Mouse (Mus musculus): ENCODE results near the gene Mall. TPM values are rescaled to one million over a fixed set of nuclear protein-coding genes. Genes with fewer than 3 reads are reported as not detected.

Gene Mall
- polyA plus RNA-seq, 1 experiment = not detected

DNA sequence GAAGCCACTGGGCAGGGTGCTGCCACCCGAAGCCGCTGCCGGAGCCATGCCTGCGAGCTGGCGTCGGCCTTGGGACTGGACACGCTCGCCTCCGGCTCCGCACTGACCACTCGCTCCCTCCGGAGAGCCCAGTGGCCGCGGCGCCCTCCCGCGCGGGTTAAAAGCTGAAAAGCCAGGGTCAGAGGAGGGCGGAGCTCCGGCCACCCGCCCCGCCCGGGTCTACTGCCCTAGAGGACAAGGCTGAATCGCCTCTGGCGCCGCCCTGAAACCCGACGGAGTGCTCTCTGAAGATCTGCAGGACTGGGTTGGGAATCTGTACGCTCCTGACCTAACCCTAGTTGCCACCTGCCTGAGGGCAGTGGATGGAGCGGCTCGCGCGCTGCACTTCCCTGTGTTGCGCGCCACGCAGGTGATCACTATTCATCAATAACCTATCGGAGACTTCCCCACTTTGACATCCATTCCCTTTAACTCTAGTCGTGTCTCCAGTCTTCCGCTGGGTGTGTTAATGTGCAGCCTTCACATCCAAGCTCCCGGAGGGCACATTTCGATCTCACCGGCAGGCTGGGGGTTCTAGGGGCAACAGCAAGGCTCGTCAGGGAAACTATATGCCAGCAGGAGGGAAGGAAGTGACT is 73.5 kb downstream of the Mall start, which contains the start of gene Mal:
TSS of gene Mal (minus strand) at position 610 of the 635 bp plus-strand sequence.
- Histone ChIP-seq H3K9me3 (ENCODE audit: control insufficient read depth, low read length) (no peaks in the 10 kb centered on the region), H3K36me3 (ENCODE audit: control insufficient read depth) (no peaks in the 10 kb centered on the region), H3K4me1 (ENCODE audit: control insufficient read depth) (no peaks in the 10 kb centered on the region), H3K27me3 (ENCODE audit: control insufficient read depth) (peaks cover 53% of the 10 kb centered on the region), H3K4me3 (replicated peaks) (no peak within 1 kb of the TSS)
- no peak for TF ChIP-seq GATA1 (IDR thresholded peaks at IDR 0.05; ENCODE audit: low read length)
- TF ChIP-seq TAL1 (IDR thresholded peaks at IDR 0.05; ENCODE audit: low read length) = no peak

- H3K4me3 ChIP-seq (replicated peaks) = no peak overlapping the region
- no peaks in the 10 kb centered on the region for H3K9me3 ChIP-seq (ENCODE audit: control insufficient read depth, low read length)
- H3K36me3 ChIP-seq (ENCODE audit: control insufficient read depth) = no peaks in the 10 kb centered on the region
- H3K27me3 ChIP-seq (ENCODE audit: control insufficient read depth) = peaks cover 53% of the 10 kb centered on the region
- TF ChIP-seq GATA1 (IDR thresholded peaks at IDR 0.05; ENCODE audit: low read length) = no peak
- TF ChIP-seq TAL1 (IDR thresholded peaks at IDR 0.05; ENCODE audit: low read length) = no peak
- H3K4me1 ChIP-seq (ENCODE audit: control insufficient read depth) = no peaks in the 10 kb centered on the region
These were observed 74.3 kb downstream of the Mall start for GRCm38 (mm10) chr2:127655419-127655818.

DNA sequence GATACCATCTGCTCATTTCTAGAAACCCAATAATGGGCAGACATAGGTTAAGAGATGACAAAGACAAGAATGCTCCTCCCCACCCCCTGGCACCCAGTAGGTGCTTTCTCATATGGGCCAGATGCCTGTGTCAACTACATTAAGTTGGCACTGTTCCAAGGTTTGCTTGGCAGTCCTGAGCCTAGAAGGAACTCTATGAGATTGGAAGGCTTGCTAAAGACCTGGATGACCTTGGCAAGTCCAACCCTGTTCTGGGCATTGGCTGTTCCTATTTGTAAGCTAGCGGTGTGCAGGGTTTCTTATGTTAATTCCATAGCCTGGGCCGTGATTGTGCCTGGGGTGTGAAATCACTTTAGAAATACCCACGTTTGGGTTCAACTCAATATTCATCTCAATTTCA is 74.9 kb downstream of the Mall start:
- no peak for TF ChIP-seq TAL1 (IDR thresholded peaks at IDR 0.05; ENCODE audit: low read length)
- TF ChIP-seq GATA1 (IDR thresholded peaks at IDR 0.05; ENCODE audit: low read length) = no peak
- Histone ChIP-seq H3K4me3 (replicated peaks) (no peak overlapping the region), H3K36me3 (ENCODE audit: control insufficient read depth) (no peaks in the 10 kb centered on the region), H3K4me1 (ENCODE audit: control insufficient read depth) (no peaks in the 10 kb centered on the region), H3K27me3 (ENCODE audit: control insufficient read depth) (peaks cover 55% of the 10 kb centered on the region), H3K9me3 (ENCODE audit: control insufficient read depth, low read length) (no peaks in the 10 kb centered on the region)

Other genes starting within 250 kb of the Mall start
- 0.05 TPM in 1 of 2 replicates, not detected in the other for gene Kcnip3, start 207.8 kb downstream of the Mall start, polyA plus RNA-seq (2012)
- gene Prom2, start 188.5 kb downstream of the Mall start, polyA plus RNA-seq (2012) = not detected in 2 replicates
- gene Zfp661, start 142.8 kb downstream of the Mall start, polyA plus RNA-seq (2012) = not detected in 2 replicates
- gene Mrps5, start 142.7 kb downstream of the Mall start, polyA plus RNA-seq (2012) = 11.3 and 14.5 TPM in 2 replicates
- not detected in 2 replicates for gene Mal, start 73.2 kb downstream of the Mall start, polyA plus RNA-seq (2012)
- gene Nphp1, start 59.0 kb upstream of the Mall start, polyA plus RNA-seq (2012) = 0.31 and 0.55 TPM in 2 replicates
- gene Mtln, start 62.6 kb upstream of the Mall start, polyA plus RNA-seq (2012) = 4.0 TPM in 2 replicates
- gene Bub1, start 101.9 kb upstream of the Mall start, polyA plus RNA-seq (2012) = 1.3 and 1.6 TPM in 2 replicates
- not detected in 2 replicates for gene Acoxl, start 108.9 kb upstream of the Mall start, polyA plus RNA-seq (2012)